Mouse (Mus musculus) 3T3-L1 (cell line): ENCODE results near the gene Crebbp.

Experiments
- DNase-seq: peaks from one replicate; pipeline ENCODE4 v3.0.0-alpha.2; 2015; ENCODE audit warnings: low read depth, low spot score

Gene Crebbp

GRCm38 (mm10) chr16:4045524-4045923, 168.3 kb downstream of the Crebbp start:
- DNase-seq = peak; percentile 41

- no peak for DNase-seq
These were observed 169.7 kb downstream of the Crebbp start for GRCm38 (mm10) chr16:4044093-4044492.

GRCm38 (mm10) chr16:4041646-4042045, 172.2 kb downstream of the Crebbp start:
- no peak for DNase-seq

GRCm38 (mm10) chr16:4040206-4040605, 173.6 kb downstream of the Crebbp start:
- DNase-seq = no peak

DNA sequence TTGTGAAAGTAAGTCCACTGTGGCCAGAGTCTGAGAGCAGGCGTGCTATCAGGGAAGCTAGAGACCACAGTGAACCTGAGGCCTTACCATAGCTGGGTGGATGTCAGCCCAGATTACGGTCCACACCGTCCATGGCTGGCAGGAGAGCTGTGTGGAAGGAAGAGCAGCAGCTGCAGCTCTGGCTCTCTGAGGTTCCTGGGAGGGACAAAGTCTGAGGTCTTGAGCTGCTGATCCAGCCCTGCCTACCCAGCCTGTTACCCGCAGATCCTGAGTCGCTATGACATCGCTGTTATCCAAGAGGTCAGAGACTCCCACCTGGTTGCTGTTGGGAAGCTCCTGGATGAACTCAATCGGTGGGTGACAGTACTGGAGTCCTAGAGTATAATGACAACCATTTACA, 176.1 kb downstream of the Crebbp start:
- DNase-seq = no peak

DNA sequence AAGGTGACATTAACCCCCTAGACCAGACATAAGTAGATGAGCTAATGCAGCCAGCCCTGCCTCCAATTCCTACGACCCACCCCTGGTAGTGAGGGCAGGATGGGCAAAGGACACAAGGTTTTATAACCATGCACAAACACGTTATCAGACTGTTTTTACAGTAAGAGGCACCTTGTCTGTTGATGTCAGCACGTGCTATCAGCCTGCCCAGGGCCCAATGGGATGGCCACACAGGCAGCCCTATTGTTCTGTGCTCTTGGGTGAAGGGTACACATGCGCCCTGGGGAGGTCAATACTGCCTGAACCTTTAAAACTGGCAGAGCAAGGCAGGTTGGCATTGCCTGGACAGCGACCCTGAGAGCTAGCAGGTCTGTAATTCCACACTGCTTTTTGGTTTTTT, 177.0 kb downstream of the Crebbp start, which contains the start of gene Dnase1:
TSS of gene Dnase1 (plus strand) at position 136 of the 400 bp plus-strand sequence.
- no peak for DNase-seq

DNA sequence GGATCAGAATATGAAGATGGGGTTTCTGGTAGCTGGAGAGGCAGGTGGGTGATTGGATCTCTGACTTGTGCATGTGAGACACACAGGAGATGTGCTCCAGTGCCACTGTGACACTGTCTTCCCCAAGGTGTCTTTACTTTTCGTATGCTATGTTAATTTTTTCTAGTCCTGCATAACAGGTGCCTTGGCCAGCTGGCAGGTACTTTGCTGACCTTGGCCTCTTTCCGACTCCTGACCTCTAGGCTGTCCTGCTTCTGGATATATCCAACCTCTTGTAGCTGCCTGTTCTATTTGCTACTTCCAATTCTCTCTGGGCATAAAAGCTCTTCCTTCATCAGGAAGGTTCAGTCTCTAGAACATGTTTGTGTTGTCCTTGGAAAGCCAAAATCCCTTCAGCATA, 178.2 kb downstream of the Crebbp start:
- no peak for DNase-seq

DNA sequence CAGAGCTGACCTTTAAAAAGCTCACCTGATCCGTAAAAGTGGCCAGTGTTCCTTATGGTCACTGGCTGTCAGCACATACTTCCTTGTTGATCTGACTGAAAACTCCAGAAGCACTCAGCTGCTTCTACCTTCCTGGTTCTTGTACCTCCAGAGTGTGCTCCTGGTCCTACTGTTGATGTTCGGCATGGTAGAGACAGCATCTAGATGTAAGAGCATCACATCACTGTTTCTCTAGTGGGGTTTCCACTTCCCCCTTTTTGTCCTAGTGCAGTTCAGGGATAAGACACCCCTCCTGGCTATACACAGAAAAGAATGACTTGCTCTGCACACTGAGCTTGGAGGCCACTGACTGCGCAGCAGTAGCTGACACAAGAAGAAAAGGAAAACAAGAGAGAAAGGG, 179.3 kb downstream of the Crebbp start:
- DNase-seq = no peak

DNA sequence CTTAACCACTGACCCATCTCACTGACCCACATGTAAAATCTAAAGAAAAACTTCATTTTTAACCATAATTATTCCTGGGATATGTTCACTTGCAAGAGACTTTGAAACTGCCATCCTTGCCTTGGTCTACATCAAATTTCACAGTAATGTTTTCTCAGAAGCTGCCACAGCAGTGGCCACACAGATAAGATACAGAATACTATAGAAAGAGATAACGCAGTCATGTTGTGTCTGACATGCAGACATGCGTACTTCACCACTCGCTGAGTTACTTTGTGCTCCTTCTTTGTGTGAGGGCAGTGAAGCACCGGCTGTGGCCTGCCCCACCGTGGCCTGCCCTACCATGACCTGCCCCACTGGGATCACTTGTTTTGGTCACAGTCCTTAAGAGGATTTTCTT, 179.8 kb downstream of the Crebbp start:
- DNase-seq = no peak

- peak; percentile 63 for DNase-seq
These were observed 181.5 kb downstream of the Crebbp start for GRCm38 (mm10) chr16:4032341-4032748.

DNA sequence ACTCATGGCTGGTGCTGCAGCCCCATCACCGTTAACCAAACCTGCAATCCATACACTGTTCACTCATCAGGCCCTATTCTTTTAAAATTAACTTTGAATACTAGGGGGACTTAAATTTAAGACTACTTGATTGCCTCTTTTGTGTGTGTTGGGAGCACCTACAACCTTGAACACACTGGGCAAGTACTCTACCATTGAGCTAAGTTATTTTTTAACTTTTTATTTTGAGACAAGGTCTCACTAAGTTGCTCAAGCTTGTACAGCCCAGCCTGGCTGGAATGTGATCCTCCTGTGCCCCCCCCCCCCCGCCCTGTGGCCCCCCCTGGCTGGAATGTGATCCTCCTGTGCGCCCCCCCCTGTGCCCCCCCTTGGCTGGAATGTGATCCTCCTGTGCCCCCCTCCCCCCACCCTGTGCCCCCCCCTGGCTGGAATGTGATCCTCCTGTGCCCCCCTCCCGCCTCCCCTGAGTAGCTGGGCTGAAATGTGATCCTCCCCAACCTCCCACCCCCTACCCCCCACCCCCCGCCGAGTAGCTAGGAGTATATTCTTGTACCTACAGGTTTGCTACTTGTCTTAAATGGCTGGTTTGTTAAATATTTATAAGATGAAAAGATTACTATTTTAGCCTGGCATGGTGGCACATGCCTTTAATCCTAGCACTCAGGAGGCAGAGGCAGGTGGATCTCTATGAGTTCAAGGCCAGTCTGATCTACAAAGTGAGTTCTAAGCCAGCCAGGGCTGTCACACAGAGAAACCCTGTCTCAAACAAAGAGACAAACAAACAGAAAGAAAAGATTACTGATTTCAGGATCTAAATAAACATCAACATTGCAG, 182.1 kb downstream of the Crebbp start:
- DNase-seq = no peak
